Mouse (Mus musculus): ENCODE data around the gene Slc2a5. TPM values are rescaled to one million over a fixed set of nuclear protein-coding genes. Genes with fewer than 3 reads are reported as not detected.

Slc2a5 gene
- not detected for total RNA-seq (2023)

GRCm38 (mm10) chr4:150119055-150119454, at the start of gene Slc2a5:
TSS of gene Slc2a5 (plus strand) at chr4:150119283.

DNA sequence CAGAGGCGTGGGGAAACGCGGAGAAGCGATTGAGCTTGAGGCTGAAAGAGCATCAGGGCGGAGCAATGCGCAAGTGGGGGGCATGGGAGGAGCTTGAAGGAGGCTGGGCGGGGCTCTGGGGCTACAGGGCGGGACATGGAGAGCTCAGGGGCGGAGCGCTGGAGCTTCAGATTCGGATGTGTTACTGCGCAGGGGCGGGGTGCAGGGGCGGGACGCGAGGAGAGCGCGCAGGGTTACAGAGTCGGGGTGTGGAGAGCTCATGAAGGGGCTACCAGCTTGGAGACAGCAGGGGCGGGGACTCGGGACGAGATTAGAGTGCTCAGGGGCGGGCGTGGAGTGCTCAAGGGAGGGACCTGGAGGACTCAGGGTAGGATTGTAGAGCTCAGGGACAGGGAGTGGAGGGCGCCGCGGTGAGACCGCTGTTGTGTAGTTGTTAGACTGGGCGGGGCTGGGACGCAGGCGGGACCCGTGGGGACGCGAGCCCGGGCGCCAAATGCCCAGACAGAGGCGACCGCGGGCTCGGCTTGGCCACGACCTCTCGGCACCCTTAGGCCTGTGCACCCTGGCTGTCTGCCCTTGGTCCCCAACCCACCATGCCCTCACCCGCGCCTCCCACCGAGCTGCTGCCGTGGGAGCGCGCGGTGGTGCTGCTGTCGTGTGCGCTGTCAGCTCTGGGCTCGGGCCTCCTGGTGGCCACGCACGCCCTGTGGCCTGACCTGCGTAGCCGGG, 31.8 kb upstream of the Slc2a5 start, which contains the start of gene Gpr157:
Gene Gpr157 (plus strand): TSS at position 205 of the 729 bp plus-strand sequence.

Other genes starting within 250 kb of the Slc2a5 start
- 46.9 TPM for gene Spsb1, start 164.2 kb upstream of the Slc2a5 start, total RNA-seq (2023)
- 27.1 TPM for gene H6pd, start 110.3 kb upstream of the Slc2a5 start, total RNA-seq (2023)
- 1.6 TPM for gene Gpr157, start 31.9 kb upstream of the Slc2a5 start, total RNA-seq (2023)
- gene Slc2a7, start 29.7 kb downstream of the Slc2a5 start, total RNA-seq (2023) = not detected
- not detected for gene Car6, start 82.0 kb downstream of the Slc2a5 start, total RNA-seq (2023)
- gene Eno1, start 117.4 kb downstream of the Slc2a5 start, total RNA-seq (2023) = 201 TPM
- 152 TPM for gene Rere, start 162.4 kb downstream of the Slc2a5 start, total RNA-seq (2023)

Data from CD4-positive naive resting alpha-beta T cell, adult 76 days (primary cell).